Mouse (Mus musculus) gastrocnemius, postnatal 14 days (tissue): ENCODE results near the gene Cop1. TPM values are rescaled to one million over a fixed set of nuclear protein-coding genes. Genes with fewer than 3 reads are reported as not detected.
A peak's percentile ranks its signal among the peaks of the same experiment; 100 is the strongest.

Experiments used
- DNase-seq: peaks from one replicate; pipeline ENCODE4 v3.0.0; 2021; ENCODE audit warnings: mixed read lengths
- intact Hi-C: fragments of 180-260 bp; cut with DNase I; formaldehyde crosslinking; loops from one replicate; pipeline ENCODE4 v1.15.1; 2025; ENCODE audit warnings: low total_unique reads
- total RNA-seq, 2 experiments: library from RNA; stranded (reverse); gene quantifications; 2 replicates each; pipeline ENCODE4 v1.2.3; 2021

Cop1 gene
- total RNA-seq, 2 experiments from 2014 or later, result 107 to 109 TPM

DNA sequence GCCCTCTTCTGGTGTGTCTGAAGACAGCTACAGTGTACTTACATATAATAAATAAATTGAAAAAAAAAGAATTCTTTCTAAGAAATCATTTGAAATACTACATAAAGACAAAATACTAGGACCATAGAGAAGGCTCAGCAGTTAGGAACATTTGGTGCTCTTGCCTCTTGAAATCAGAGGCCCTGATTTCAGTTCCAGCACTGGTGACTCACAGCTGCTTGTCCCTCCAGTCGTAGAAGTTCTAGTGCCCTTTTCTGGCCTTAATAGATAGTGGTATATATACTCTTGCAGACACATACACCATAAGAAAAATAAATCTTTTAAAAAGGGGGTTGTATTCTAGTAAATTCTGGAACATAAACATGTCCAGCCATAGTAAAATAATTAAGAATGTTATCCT, 48.0 kb downstream of the Cop1 start:
- intact Hi-C loops, result no loop called here
- DNase-seq, result no peak

DNA sequence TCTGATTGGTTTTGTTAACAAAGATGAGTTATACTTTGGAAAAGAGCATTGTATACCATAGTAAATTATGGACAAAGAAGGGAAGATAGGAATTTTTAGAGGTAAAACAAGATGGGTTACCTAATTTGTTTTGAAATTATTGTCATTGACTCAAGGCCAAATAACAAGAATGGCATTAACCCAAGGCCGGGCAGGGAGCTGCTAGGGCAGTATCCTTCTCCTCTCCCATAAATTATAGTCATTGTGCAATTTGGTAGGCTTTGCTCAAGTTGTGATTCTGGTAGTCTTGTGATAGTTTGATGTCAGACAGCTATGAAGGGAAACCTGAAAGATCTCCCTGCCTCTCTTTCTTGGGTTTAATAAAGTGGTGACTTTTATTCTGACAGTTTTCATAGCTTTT, 49.7 kb downstream of the Cop1 start:
- DNase-seq, result no peak
- intact Hi-C loops, result no loop called here

- intact Hi-C loops, result no loop called here
- no peak for DNase-seq
Measured at GRCm38 (mm10) chr1:159286833-159287232, 54.7 kb downstream of the Cop1 start.

DNA sequence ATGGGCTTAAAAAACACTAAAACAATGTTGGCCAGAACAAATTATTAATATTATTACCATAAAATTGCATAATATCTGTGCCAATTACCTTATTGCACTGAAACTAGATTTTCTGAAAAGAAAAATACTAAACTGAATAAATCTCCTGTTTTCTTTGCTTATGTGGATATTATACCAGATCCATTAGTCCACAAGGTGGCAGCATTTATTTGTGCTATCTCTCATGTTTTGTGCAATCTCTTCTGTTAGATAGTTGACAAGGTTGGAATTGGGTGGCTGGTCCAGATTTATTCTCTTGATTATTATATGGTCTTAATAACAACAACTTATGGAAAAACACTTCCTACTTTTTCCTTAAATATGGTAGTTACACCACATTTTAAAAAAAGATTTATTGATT, 58.1 kb downstream of the Cop1 start:
- intact Hi-C loops, result no loop called here
- DNase-seq, result no peak

- intact Hi-C loops, result no loop called here
- no peak for DNase-seq
Measured at GRCm38 (mm10) chr1:159290859-159291258, 58.7 kb downstream of the Cop1 start.

DNA sequence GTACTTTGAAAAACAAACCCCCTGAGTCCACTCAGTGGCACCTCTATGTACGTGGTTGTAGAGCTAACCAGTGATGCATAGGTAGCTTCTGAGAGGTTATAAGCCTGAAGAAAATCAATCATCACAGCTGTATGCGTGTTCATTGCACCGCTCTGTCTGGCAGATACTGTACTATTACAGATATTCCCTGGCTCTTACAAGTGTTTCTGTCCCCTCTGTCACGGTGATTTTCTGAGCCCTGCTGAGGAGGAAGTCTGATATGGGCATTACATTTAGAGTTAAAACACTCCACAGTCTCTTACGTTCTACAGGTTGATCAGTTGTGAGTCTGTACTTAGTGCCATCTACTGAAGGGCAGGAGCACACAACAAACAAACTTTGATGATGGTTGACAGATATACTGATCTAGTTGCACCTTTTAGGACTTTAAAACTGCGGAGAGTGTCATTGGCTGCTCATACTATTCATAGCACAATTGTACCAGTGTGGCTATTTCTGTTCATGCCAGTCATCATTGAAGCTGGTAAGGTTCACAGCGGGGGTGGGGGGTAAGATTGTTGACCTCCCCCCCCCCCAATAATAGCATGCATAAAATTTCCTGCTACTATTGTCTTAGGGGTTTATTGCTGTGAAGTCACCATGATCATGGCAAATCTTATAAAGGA, 69.4 kb downstream of the Cop1 start:
- no peak for DNase-seq
- intact Hi-C loops, result no loop called here

DNA sequence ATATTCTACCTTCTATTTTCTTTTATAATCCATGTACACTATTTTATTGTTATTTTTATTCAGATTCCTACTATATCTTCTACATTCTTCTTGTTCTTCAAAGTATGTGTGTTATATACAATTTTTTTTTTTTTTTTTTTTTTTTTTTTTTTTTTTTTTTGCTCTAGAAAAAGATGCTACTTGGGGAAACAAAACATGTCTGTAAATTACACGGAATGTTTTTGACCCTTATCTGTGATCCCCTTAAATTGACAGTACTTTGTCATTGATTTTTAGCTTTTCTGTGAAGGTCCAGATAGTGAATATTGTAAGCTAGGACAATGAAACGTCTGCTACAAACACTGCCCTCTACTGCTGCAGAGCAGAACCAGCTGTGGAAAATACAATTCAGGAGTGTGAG, 81.5 kb downstream of the Cop1 start:
- intact Hi-C loops, result no loop called here
- DNase-seq, result no peak

DNA sequence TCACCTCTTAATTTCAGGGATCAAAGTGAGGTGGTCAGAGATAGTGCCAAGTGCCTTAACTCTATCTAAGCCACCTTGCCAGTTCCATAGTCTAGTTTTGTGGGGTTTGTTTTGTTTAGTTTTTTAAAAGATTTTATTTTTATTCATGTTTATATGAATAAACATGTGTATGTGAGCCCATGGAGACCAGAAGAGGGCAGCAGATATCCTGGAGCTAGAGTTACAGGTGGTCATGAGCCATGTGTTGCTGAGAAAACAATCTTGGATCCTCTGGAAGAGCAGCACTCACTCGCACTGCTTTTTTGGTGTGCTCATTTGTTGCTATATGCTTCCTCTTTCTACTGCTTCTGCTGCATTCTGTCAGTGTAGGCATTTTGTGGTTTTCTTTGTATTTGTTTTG, 90.5 kb downstream of the Cop1 start:
- intact Hi-C loops, result no loop called here
- no peak for DNase-seq

DNA sequence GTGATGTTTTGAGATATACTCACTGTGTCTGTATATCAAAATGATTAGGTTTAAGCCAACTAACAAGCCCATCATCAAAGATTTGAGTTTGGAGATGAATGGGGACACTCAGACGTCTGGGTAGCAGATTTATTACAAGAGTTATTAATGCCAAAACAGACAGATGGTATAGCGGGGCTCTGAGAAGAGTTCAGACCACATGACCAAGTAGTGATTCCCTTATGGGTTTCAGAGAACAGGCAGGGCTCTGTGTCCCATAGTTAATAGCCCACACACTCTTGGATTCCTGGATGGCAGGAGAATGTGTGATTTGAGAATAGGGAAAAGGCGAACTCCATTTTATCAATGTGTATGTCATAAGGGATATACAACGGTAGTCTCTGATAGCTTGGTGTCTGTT, 98.9 kb downstream of the Cop1 start:
- intact Hi-C loops, result no loop called here
- DNase-seq, result no peak

DNA sequence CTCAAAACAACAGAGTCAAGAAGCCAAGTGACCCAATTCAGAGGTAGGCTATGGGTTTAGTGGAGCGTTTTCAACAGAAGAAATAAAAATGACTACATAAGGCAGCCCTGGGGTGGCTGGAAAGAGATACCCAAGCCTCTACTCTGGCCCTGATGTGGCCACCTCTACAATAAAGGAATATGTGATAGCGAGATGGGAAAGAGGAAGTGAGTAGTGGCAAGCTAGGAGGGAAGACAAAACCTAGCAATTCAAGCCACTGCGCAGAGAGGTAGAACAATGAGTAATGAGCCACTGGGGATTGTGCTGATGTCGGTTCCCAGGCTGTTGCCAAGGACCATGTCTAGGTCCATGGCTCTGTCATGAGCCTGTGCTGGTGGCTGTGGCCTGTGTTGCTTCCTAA, 102.0 kb downstream of the Cop1 start:
- no peak for DNase-seq
- intact Hi-C loops, result no loop called here

DNA sequence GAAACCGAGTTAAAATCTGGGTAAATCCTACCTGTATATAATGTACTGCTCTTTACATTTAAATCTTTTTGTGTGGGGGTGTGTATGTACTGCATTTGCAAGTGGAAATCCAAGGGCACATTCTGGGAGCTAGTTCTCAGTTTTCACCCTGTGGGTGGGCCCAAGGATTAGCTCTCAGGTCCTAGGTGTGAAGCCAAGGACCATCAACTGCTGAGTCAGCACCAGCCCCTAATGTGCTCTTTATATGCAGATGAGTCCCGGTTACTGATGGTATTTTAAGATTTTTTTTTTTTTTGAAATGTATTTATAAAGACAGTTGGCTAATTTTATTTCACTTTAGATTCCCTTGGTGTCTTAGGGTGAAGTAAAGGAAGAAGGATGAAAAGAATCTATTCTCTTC, 110.2 kb downstream of the Cop1 start:
- intact Hi-C loops, result no loop called here
- DNase-seq, result no peak

DNA sequence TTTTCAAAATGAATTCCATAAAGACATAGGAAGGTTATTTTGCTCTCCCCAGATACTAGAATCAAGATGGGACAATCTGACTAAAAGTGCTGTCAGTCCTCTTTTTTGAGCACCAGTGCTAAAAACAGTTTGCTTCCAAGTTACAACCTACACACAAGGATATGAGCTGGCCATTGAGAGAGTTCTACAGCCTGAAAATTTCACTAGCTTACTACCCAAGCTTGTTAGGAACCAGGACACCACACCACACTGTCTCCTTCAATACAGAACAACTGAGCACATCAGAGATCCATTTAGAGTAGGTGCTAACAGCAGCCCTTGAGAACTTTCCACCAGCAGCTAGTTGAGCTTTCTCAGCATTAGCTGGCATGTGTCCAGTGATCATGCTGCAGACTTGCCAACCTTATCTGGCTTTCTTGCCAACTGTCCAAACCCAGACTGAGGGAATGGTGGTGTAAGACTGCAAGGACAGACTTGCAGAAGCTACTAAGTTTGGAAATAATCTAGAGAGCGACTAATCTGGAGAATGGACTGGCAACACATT, 123.0 kb downstream of the Cop1 start:
- no peak for DNase-seq
- intact Hi-C loops, result no loop called here

DNA sequence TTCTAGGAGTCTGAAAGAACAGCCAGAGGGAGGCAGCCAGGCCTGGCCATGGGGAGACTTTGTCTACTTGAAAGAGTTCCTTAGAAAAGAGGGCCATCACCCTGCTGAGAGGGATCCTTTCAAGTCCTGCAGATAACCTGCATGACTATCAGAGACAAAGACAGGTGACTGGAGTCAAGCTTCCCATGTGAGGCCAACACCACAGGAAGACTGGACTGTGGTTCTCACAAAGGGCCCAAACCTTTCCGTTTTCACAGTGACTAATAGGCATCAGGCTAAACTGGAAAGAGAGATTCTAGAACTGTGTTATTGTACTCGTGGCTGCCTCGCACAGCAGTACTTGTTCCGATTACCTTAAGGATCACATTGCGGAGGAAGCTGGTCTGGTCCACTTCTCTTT, 126.6 kb downstream of the Cop1 start:
- intact Hi-C loops, result no loop called here
- DNase-seq, result no peak

DNA sequence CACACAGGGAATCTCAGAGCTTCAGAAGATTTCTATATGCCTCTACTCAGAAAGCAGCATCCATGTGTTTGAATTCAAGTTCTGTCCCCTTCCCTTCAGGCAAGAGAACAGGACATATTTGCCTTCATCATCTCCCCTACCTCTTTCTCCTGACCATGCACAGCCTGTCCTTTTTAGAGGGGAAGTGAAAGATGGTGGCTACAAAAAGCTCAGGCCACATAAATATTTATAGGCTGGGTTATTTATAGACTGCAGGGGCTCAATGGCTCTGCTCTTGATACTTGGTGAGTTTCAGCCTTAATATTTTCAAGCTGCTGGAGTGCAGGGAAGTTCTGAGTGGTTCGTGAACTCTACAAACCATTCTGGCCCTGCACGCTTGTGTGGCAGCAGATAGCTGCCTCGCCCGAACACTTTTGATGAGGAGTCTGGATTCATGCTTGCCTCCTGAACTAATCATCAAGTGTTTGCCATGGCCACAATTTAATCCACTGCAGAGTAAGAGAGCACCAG, 139.8 kb downstream of the Cop1 start:
- DNase-seq, result no peak

GRCm38 (mm10) chr1:159382218-159382617, 150.1 kb downstream of the Cop1 start:
- intact Hi-C loops, result no loop called here
- no peak for DNase-seq

More for the DNA sequence above, 139.8 kb downstream of the Cop1 start:
- intact Hi-C loops, result no loop called here

- intact Hi-C loops, result no loop called here
- no peak for DNase-seq
Measured at GRCm38 (mm10) chr1:159382916-159383315, 150.8 kb downstream of the Cop1 start.

- no peak for DNase-seq
- intact Hi-C loops, result no loop called here
Measured at GRCm38 (mm10) chr1:159386458-159386857, 154.3 kb downstream of the Cop1 start.

DNA sequence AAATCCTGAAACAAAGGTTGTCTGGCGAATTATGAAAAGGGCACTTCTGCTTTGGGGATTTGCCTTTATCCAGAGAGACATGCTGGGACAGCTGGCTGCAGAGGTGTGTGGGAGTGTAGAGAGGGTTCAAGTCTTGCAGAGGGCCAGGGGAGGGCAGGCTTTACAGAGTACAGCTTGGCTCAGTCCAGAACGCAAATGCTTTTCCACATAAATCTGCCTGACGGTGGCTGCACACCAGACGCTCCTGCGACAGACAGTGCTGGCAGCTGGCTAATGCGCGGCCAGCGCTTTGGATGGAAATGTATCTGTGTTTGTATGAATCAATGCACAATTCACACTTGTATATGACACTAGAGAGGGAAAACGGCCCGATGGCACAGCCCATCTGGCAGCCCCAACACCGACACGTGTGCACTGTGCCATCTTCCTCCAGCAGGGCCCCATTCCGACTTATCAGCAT, 156.5 kb downstream of the Cop1 start:
- DNase-seq, result no peak
- intact Hi-C loops, result no loop called here

- intact Hi-C loops, result loop anchor here (5.0 to 10.0 kb wide), 2 partner anchors 392 to 695 kb away; no protein-coding TSS in a partner anchor
Measured at GRCm38 (mm10) chr1:159390049-159390448, 157.9 kb downstream of the Cop1 start.

DNA sequence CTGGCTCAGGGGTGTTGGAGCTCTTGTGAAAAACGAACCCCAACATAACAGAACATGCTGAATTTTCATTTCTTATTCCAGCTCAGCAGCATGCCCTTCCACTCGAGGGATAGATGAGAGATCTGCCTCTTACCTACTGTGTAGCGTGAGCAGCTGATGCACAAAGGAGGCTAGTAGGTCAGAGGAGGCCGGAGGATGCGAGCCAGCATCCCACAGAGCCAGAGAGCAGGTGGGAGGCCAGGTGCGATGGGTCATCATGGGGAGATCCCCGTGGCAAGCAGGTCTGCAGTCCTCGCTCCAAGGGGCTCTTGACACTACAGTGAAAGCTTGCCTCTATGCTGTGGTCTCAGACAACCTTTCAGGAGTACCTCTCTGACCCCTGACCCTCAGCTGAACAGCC, 160.5 kb downstream of the Cop1 start:
- intact Hi-C loops, result loop anchor here (5.0 to 10.0 kb wide), 2 partner anchors 390 to 692 kb away; no protein-coding TSS in a partner anchor
- DNase-seq, result no peak

More at GRCm38 (mm10) chr1:159390049-159390448, 157.9 kb downstream of the Cop1 start:
- DNase-seq, result peak; percentile 60

DNA sequence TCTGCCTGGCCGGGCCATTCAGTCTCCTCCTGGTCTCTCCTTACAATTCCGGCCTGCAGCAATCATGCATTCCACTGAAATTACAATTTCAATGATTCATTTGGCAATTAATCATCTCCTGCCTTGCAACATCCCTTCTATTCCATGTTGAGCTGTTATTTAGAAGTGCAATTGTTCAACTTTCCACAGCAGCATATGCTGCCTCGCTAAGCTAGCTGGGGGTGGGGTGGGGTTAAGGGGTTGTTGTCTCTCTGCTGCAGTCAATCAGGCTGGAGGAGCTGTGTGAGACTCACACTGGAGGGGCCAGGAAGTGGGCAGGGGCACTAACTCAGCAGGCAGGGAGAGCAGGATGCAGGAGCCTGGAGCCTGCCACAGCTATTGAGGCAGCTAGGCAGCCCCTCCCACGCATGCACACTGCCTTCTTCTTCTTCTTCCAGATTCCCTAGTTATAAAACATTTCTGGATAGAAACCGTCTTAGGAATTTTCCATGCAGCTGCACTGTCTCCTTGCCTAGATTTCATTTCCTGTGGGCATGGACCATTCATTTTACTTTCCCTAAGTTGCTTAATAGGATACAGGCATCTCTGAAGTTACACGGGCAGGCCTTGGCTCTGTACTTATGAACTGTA, 161.1 kb downstream of the Cop1 start:
- intact Hi-C loops, result loop anchor here (5.0 to 10.0 kb wide), 2 partner anchors 389 to 692 kb away; no protein-coding TSS in a partner anchor
- DNase-seq, result peak; percentile 44
